Mouse (Mus musculus): Measurements from ENCODE around the gene Cacna1d. TPM values are rescaled to one million over a fixed set of nuclear protein-coding genes. Genes with fewer than 3 reads are reported as not detected.

The Cacna1d gene
- polyA plus RNA-seq, 1 experiment from 2014 or later, result 2.3 TPM

- WGBS, result 73% methylated on average over 4 of the region's 4 CpGs
- no peak overlapping the region for H3K4me2 ChIP-seq
- H3K36me3 ChIP-seq, result no peaks in the 10 kb centered on the region
- H3K4me1 ChIP-seq, result no peaks in the 10 kb centered on the region
- no peaks in the 10 kb centered on the region for H3K27me3 ChIP-seq
- H3K27ac ChIP-seq, result no peak overlapping the region
- no peak overlapping the region for H3K4me3 ChIP-seq
- no peak overlapping the region for H3K9ac ChIP-seq
- no peaks in the 10 kb centered on the region for H3K9me3 ChIP-seq
- ATAC-seq (ENCODE audit: insufficient number of reproducible peaks, low FRiP score, low TSS enrichment, low read depth), result no peak
Observed at GRCm38 (mm10) chr14:30362370-30362769, 128.9 kb downstream of the Cacna1d start.

- Histone ChIP-seq H3K4me2 (no peak overlapping the region), H3K9ac (no peak overlapping the region), H3K4me1 (no peaks in the 10 kb centered on the region), H3K9me3 (no peaks in the 10 kb centered on the region), H3K27me3 (no peaks in the 10 kb centered on the region; the same call in 1 of the 2 replicates), H3K36me3 (no peaks in the 10 kb centered on the region), H3K27ac (no peak overlapping the region), H3K4me3 (no peak overlapping the region)
- ATAC-seq (ENCODE audit: insufficient number of reproducible peaks, low FRiP score, low TSS enrichment, low read depth), result no peak
- 60% methylated on average over 4 of the region's 4 CpGs for WGBS
Observed at GRCm38 (mm10) chr14:30360478-30360877, 130.8 kb downstream of the Cacna1d start.

- no peak overlapping the region for H3K4me3 ChIP-seq
- H3K9ac ChIP-seq, result no peak overlapping the region
- no peak overlapping the region for H3K4me2 ChIP-seq
- 69% methylated on average over 6 of the region's 6 CpGs for WGBS
- no peak for ATAC-seq (ENCODE audit: insufficient number of reproducible peaks, low FRiP score, low TSS enrichment, low read depth)
- peaks cover 2% of the 10 kb centered on the region; the same call in 1 of the 2 replicates for H3K27me3 ChIP-seq
- H3K27ac ChIP-seq, result no peak overlapping the region
- H3K36me3 ChIP-seq, result no peaks in the 10 kb centered on the region
- H3K9me3 ChIP-seq, result no peaks in the 10 kb centered on the region
- H3K4me1 ChIP-seq, result no peaks in the 10 kb centered on the region
Observed at GRCm38 (mm10) chr14:30360004-30360403, 131.3 kb downstream of the Cacna1d start.

GRCm38 (mm10) chr14:30358028-30358427 is 133.2 kb downstream of the Cacna1d start:
- WGBS, result 65% methylated on average over 1 of the region's 1 CpGs
- peaks cover 15% of the 10 kb centered on the region; the same call in 1 of the 2 replicates for H3K27me3 ChIP-seq
- no peak for ATAC-seq (ENCODE audit: insufficient number of reproducible peaks, low FRiP score, low TSS enrichment, low read depth)
- no peaks in the 10 kb centered on the region for H3K9me3 ChIP-seq
- H3K27ac ChIP-seq, result no peak overlapping the region
- no peaks in the 10 kb centered on the region for H3K36me3 ChIP-seq
- no peak overlapping the region for H3K4me2 ChIP-seq
- no peak overlapping the region for H3K4me3 ChIP-seq
- no peak overlapping the region for H3K9ac ChIP-seq
- peaks cover 8% of the 10 kb centered on the region for H3K4me1 ChIP-seq

GRCm38 (mm10) chr14:30356456-30356855 is 134.8 kb downstream of the Cacna1d start:
- no peak overlapping the region for H3K4me3 ChIP-seq
- H3K27me3 ChIP-seq, result peaks cover 22% of the 10 kb centered on the region; the same call in 1 of the 2 replicates
- WGBS, result 93% methylated on average over 3 of the region's 3 CpGs
- H3K9ac ChIP-seq, result no peak overlapping the region
- H3K9me3 ChIP-seq, result no peaks in the 10 kb centered on the region
- no peak for ATAC-seq (ENCODE audit: insufficient number of reproducible peaks, low FRiP score, low TSS enrichment, low read depth)
- H3K4me1 ChIP-seq, result peaks cover 19% of the 10 kb centered on the region
- no peaks in the 10 kb centered on the region for H3K36me3 ChIP-seq
- H3K4me2 ChIP-seq, result no peak overlapping the region
- H3K27ac ChIP-seq, result no peak overlapping the region

GRCm38 (mm10) chr14:30354761-30355160 is 136.5 kb downstream of the Cacna1d start:
- Histone ChIP-seq H3K9ac (no peak overlapping the region), H3K9me3 (no peaks in the 10 kb centered on the region), H3K4me2 (no peak overlapping the region), H3K27ac (no peak overlapping the region), H3K4me3 (no peak overlapping the region), H3K27me3 (peaks cover 29% of the 10 kb centered on the region), H3K4me1 (peaks cover 19% of the 10 kb centered on the region), H3K36me3 (no peaks in the 10 kb centered on the region)
- WGBS, result 59% methylated on average over 3 of the region's 3 CpGs
- no peak for ATAC-seq (ENCODE audit: insufficient number of reproducible peaks, low FRiP score, low TSS enrichment, low read depth)

GRCm38 (mm10) chr14:30354127-30354463 is 137.2 kb downstream of the Cacna1d start:
- WGBS, result 7% methylated on average over 8 of the region's 8 CpGs
- H3K4me3 ChIP-seq, result peak overlapping the region; percentile 65
- H3K27ac ChIP-seq, result peak overlapping the region; percentile 27; the same call in 1 of the 2 replicates
- H3K4me1 ChIP-seq, result peaks cover 19% of the 10 kb centered on the region
- no peaks in the 10 kb centered on the region for H3K36me3 ChIP-seq
- no peak for ATAC-seq (ENCODE audit: insufficient number of reproducible peaks, low FRiP score, low TSS enrichment, low read depth)
- peak overlapping the region; percentile 93 for H3K4me2 ChIP-seq
- H3K9me3 ChIP-seq, result no peaks in the 10 kb centered on the region
- H3K27me3 ChIP-seq, result peaks cover 34% of the 10 kb centered on the region
- H3K9ac ChIP-seq, result peak overlapping the region; percentile 68

GRCm38 (mm10) chr14:30353291-30354126 is 137.7 kb downstream of the Cacna1d start:
- Histone ChIP-seq H3K27ac (peak overlapping the region; percentile 27; the same call in 1 of the 2 replicates), H3K36me3 (no peaks in the 10 kb centered on the region), H3K4me1 (peaks cover 19% of the 10 kb centered on the region), H3K4me2 (peak overlapping the region; percentile 93), H3K4me3 (peak overlapping the region; percentile 65), H3K9me3 (no peaks in the 10 kb centered on the region), H3K27me3 (peaks cover 39% of the 10 kb centered on the region), H3K9ac (peak overlapping the region; percentile 68)
- no peak for ATAC-seq (ENCODE audit: insufficient number of reproducible peaks, low FRiP score, low TSS enrichment, low read depth)
- under 1% methylated on average over 70 of the region's 114 CpGs for WGBS

GRCm38 (mm10) chr14:30352951-30353270 is 138.3 kb downstream of the Cacna1d start:
- Histone ChIP-seq H3K9ac (no peak overlapping the region), H3K4me1 (peaks cover 19% of the 10 kb centered on the region), H3K27me3 (peaks cover 41% of the 10 kb centered on the region), H3K4me3 (peak overlapping the region; percentile 65), H3K36me3 (no peaks in the 10 kb centered on the region), H3K9me3 (no peaks in the 10 kb centered on the region), H3K27ac (no peak overlapping the region), H3K4me2 (peak overlapping the region; percentile 93)
- WGBS, result under 1% methylated on average over 10 of the region's 10 CpGs
- ATAC-seq (ENCODE audit: insufficient number of reproducible peaks, low FRiP score, low TSS enrichment, low read depth), result no peak

GRCm38 (mm10) chr14:30352061-30352950 is 138.9 kb downstream of the Cacna1d start:
- H3K4me1 ChIP-seq, result peaks cover 21% of the 10 kb centered on the region
- WGBS, result 3% methylated on average over 31 of the region's 31 CpGs
- no peaks in the 10 kb centered on the region for H3K9me3 ChIP-seq
- H3K4me3 ChIP-seq, result peak overlapping the region; percentile 65
- no peak overlapping the region for H3K9ac ChIP-seq
- no peaks in the 10 kb centered on the region for H3K36me3 ChIP-seq
- H3K4me2 ChIP-seq, result peak overlapping the region; percentile 93
- peak; percentile 44; the same call in 1 of the 2 replicates for ATAC-seq (ENCODE audit: insufficient number of reproducible peaks, low FRiP score, low TSS enrichment, low read depth)
- H3K27me3 ChIP-seq, result peaks cover 41% of the 10 kb centered on the region
- no peak overlapping the region for H3K27ac ChIP-seq

- Histone ChIP-seq H3K9me3 (no peaks in the 10 kb centered on the region), H3K9ac (no peak overlapping the region), H3K4me2 (no peak overlapping the region), H3K4me1 (peaks cover 31% of the 10 kb centered on the region), H3K4me3 (no peak overlapping the region), H3K36me3 (no peaks in the 10 kb centered on the region), H3K27ac (no peak overlapping the region), H3K27me3 (peaks cover 41% of the 10 kb centered on the region)
- ATAC-seq (ENCODE audit: insufficient number of reproducible peaks, low FRiP score, low TSS enrichment, low read depth), result no peak
- WGBS, result 78% methylated on average over 6 of the region's 6 CpGs
Observed at GRCm38 (mm10) chr14:30350285-30350684, 141.0 kb downstream of the Cacna1d start.
